Mouse (Mus musculus): ENCODE results near the gene Trim38.

The Trim38 gene

DNA sequence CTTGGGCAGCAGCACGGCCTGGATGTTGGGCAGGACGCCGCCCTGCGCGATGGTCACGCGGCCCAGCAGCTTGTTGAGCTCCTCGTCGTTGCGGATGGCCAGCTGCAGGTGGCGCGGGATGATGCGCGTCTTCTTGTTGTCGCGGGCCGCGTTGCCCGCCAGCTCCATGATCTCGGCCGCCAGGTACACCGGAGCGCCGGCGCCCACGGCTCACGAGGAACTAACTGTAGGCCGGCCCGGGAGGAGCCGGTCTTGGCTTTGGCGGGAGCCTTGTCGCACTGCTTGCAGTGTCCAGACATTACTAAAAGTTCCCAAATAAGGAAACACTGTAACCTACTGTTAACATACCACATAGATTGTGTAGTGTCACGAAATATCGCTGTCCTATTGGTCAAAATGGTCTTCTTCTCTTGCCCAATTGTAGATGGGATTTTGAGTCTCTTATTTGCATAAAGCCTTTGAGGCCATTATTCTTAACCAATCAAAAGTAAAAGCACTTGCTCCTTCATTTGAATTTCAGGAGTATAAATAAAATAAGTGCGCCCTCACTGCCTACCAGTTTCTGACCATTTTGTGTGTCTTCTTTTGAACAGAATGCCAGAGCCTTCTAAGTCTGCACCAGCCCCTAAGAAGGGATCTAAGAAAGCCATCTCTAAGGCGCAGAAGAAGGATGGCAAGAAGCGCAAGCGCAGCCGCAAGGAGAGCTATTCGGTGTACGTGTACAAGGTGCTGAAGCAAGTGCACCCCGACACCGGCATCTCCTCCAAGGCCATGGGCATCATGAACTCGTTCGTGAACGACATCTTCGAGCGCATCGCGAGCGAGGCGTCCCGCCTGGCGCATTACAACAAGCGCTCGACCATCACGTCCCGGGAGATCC, 23.3 kb upstream of the Trim38 start, which contains the start of gene Hist1h2bb:
TSS of gene Hist1h2bb (plus strand) at position 534 of the 880 bp plus-strand sequence.
- DNase-seq (ENCODE audit: low spot score in 2 of 2), result peak; percentile 77 to 88

DNA sequence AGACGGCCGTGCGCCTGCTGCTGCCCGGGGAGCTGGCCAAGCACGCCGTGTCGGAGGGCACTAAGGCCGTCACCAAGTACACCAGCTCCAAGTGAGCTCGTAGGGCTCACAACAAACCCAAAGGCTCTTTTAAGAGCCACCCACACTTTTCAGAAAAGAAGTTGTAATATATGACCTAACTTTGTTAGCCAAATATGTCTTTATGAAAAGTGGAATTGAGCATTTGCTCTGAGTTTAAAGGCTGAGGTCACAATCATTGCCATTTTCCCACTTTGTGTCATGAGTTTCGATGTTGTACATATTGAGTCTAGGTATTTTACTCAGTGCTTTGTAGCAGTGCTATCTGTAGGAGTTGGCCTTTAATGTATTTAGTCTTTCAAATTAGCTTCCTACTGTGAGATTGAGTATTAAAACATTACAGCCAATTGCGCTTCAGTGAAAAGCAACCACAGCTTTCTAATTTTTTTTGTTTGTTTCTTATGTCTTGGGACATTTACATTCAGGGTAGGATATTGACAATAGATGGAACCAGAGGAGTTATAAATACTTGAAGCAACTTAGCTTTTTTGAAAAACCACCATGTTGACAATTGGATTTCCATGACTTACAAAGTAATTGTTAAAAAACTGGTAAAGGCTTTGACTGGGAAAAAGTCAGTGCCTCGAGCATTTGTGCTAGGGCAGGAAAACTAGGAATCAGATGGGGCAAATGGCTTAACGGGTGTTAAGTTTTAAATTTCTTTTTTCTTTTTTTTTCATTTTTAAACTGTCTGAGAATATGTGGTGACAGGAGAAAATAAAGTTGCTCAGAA, 22.4 kb upstream of the Trim38 start:
- peak in 1 of 2 experiments; percentile 46 for DNase-seq (ENCODE audit: low spot score in 2 of 2)

DNA sequence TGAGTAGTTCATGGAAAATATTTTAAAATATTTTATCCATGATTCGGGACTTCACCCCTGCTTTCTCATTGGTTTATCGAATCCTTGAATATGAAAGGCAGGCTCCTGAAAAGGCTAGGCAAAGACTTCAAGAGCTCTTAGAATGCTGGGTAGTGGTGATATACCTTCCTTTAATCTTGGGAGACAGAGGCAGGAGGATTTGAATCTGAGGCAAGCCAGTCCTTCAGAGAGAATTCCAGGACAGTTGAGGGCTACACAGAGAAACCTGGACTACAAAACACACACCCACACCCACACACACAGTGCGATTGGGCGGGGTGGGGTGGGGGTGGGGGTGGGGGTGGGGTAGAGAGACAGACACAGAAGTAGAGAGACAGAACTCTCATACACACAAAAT, 21.8 kb upstream of the Trim38 start:
- DNase-seq (ENCODE audit: low spot score in 2 of 2), result peak in 1 of 2 experiments; percentile 51

DNA sequence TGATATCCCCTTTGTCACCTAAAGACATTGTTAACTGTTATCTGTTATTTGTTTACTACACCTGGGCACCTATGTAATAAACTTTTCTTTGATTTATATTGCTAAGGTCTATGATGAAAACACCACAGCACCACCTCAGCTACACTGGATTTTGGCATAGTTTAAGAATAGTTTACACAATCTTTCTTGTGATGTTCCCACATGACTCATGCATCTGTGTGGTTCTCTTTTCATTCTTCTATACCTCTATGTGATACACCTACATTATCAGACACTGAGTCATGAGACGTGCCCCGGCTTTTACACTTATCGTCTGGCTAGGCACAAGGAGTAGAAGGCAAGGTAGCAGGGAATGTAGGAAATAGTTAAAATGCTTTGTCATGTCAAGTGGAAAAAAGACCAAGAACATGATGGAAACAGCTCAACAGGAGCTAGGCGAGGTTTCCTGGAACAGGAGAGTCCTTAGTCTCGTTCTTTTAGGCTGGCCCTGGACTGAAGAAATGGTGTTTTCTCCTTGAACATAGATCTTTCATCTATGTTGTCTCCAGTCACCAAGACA, 20.1 kb upstream of the Trim38 start:
- DNase-seq (ENCODE audit: low spot score in 2 of 2), result no peak

DNA sequence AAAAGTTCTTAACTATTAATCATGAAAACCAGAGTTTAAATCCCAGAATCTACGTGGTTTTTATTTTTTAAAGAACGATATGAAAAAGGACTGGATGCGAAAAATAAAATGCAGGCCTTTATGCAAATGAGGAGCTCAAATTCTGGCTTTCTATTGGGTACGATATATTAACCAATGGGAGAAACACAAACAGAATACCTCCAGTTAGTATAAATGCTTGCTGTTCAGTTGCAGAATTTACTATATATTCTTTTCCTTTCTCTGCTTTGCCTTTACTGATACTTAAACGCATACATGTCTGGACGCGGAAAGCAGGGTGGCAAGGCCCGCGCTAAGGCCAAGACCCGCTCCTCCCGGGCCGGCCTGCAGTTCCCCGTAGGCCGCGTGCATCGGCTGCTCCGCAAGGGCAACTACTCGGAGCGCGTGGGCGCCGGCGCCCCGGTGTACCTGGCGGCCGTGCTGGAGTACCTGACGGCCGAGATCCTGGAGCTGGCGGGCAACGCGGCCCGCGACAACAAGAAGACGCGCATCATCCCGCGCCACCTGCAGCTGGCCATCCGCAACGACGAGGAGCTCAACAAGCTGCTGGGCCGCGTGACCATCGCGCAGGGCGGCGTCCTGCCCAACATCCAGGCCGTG, 18.8 kb upstream of the Trim38 start, which contains the start of gene Hist1h2ab:
TSS of gene Hist1h2ab (plus strand) at position 288 of the 639 bp plus-strand sequence.
- peak; percentile 82 to 84 for DNase-seq (ENCODE audit: low spot score in 2 of 2)

DNA sequence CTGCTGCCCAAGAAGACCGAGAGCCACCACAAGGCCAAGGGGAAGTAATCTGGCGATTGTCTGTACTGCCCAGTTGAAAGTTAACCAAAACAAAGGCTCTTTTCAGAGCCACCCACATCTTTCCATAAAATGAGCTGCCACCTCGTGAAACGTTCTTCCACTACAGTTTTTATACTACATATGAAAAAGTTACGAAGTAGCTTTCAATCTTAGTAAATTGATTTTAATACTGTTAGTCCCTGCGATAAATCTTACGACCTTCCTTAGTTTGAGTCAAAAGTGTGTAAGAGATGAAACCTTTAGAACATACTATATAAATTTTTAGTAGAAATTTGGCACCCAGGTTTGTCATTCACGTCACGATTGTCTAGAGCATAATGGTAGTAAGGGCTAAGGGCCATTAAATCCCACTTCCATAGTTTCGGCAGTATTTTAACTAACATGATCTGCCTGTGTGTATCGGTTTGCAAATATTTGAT, 18.2 kb upstream of the Trim38 start:
- peak in 1 of 2 experiments; percentile 47 for DNase-seq (ENCODE audit: low spot score in 2 of 2)

GRCm38 (mm10) chr13:23752067-23752741, 17.5 kb upstream of the Trim38 start, which contains the start of gene Hist1h3b:
Gene Hist1h3b (plus strand): TSS chr13:23752267.
- peak; percentile 89 to 93 for DNase-seq (ENCODE audit: low spot score in 2 of 2)

DNA sequence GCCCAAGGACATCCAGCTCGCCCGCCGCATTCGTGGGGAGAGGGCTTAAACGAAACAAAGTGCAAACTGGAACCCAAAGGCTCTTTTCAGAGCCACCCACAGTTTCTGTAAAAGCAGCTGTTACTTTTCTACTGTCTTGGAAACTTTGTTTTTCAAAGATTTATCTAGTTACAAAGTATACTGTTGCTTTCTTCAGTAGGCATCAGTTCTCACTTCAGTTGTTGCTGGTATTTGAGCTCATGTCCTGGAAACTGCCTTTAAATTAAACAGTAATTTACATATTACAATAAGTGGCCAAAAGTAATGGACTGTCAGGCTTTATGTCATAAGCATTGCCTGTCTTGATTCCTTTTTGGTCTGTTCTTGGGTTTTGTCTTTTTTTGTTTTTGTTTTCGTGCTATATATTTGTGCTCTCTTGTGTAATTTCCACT, 17.0 kb upstream of the Trim38 start:
- DNase-seq (ENCODE audit: low spot score in 2 of 2), result peak in 1 of 2 experiments; percentile 53

- DNase-seq (ENCODE audit: low spot score in 2 of 2), result no peak
These were observed 16.2 kb upstream of the Trim38 start for GRCm38 (mm10) chr13:23753314-23754078.

- DNase-seq (ENCODE audit: low spot score in 2 of 2), result no peak
These were observed 14.7 kb upstream of the Trim38 start for GRCm38 (mm10) chr13:23755000-23755399.

- DNase-seq (ENCODE audit: low spot score in 2 of 2), result peak; percentile 90 to 94
These were observed 12.9 kb upstream of the Trim38 start, which contains the start of gene Hist1h4b for GRCm38 (mm10) chr13:23756790-23757189. Gene Hist1h4b (plus strand): TSS chr13:23757013.

- peak in 1 of 2 experiments; percentile 53 for DNase-seq (ENCODE audit: low spot score in 2 of 2)
These were observed 12.4 kb upstream of the Trim38 start for GRCm38 (mm10) chr13:23757211-23757773.

GRCm38 (mm10) chr13:23757921-23758320, 11.8 kb upstream of the Trim38 start:
- DNase-seq (ENCODE audit: low spot score in 2 of 2), result no peak

- no peak for DNase-seq (ENCODE audit: low spot score in 2 of 2)
These were observed 10.4 kb upstream of the Trim38 start for GRCm38 (mm10) chr13:23759251-23759771.

DNA sequence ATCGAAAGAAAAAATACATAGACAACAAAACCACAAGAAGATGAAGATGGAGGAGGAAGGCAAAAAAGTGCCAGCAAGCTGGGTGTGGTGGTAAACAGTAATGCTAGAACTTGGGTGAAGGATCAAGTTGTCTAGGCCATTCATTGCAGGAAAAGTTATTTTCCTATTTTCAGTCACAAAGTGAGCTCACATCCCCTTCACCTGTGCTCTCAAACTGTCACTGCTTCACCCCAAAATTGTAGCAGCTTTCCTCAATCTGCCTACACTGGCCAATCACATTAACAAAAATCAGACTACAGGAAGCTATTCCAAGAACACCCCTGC, 9.8 kb upstream of the Trim38 start:
- no peak for DNase-seq (ENCODE audit: low spot score in 2 of 2)

DNA sequence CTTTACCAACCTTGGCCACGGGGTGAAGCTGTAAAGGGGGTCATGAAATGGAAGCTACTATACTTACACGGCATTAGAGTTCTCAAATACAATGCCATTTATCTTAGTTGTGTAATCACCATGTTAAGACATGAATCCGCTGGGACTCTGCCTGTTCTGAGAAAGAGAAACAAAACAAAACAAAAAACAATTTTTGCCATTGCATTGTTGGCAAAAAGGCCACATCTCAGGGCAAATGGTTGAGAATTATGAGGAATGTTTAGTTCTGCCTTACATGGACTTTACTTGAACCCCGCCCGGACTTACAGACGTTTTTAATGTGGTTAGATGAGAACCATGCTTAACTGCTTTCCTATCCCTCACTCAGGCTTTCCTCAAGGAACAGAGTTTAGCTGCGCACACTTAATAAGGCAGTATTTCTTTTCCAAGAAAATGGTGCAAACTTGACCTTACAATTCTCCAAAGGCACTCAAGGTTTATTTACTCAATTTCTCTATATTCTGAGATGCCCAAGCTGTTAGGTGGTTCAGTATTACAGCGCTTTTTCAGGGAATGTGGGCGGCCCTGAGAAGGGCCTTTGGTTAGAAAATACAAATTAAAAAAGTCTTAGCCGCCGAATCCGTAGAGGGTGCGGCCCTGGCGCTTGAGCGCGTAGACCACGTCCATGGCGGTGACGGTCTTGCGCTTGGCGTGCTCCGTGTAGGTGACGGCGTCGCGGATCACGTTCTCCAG, 9.3 kb upstream of the Trim38 start:
- DNase-seq (ENCODE audit: low spot score in 2 of 2), result peak in 1 of 2 experiments; percentile 61

DNA sequence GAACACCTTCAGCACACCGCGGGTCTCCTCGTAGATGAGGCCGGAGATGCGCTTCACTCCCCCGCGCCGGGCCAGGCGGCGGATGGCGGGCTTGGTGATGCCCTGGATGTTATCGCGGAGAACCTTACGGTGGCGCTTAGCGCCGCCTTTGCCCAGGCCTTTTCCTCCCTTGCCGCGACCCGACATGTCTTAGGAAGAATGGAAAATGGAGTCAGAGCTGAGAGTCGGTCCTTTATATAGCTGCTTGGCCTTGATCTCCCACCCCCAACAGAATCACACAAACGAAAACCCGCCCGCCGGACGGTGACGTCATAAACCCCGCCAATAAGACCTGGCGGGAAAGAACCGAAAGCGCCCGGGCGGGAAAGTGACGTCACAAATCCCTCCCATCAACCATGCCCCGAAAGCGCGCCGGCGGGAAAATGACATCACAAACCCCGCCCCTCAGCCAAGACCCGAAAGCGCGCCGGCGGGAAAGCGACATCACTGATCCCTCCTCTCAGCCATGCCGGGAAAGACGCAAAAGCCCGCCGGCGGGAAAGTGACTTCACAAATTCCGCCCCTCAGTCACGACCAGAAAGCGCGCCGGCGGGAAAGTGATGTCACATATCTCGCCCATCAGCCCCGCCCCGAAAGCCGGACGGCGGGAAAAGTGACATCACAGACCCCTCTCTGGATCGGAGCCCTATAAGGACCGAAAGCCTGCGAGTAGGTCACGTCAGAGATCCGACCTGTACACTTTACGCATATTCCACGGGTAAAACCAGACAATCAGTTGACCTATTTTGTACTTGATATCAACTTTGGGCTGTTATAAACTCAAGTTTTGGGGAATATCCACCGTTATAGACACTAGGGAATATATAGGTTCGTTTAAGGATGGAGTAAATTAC, 8.5 kb upstream of the Trim38 start, which contains the start of gene Hist1h4a:
TSS of gene Hist1h4a (minus strand) at position 259 of the 893 bp plus-strand sequence.
- DNase-seq (ENCODE audit: low spot score in 2 of 2), result peak; percentile 96 to 99

All from spleen, postnatal 10 days (tissue).